Mouse (Mus musculus): ENCODE results near the gene Rnf11.

GRCm38 (mm10) chr4:109412233-109412632 lies 72.3 kb downstream of the Rnf11 start:
- no peak for TF ChIP-seq POLR2A (IDR thresholded peaks at IDR 0.05; ENCODE audit: extremely low read depth, insufficient read depth, low read length)
- no peak for TF ChIP-seq CTCF (IDR thresholded peaks at IDR 0.05; ENCODE audit: low read depth, low read length)

Measured in liver, adult 2 months (tissue).